Mouse (Mus musculus) T-helper 2 cell (primary cell): ENCODE data around the gene Crbn.

ENCODE experiments used
- in situ Hi-C: fragments of 300-600 bp; cut with MboI, MseI; formaldehyde crosslinking; loops from one replicate; pipeline ENCODE4 v1.15.1; 2025; ENCODE audit warnings: high pct_unique_total_duplicates

Crbn gene

GRCm38 (mm10) chr6:106765892-106766291 is 34.0 kb downstream of the Crbn start:
- in situ Hi-C loops: no loop called here

GRCm38 (mm10) chr6:106761486-106761885 is 38.4 kb downstream of the Crbn start:
- in situ Hi-C loops: no loop called here

- in situ Hi-C loops: no loop called here
Measured at GRCm38 (mm10) chr6:106760473-106761218, 39.2 kb downstream of the Crbn start.

GRCm38 (mm10) chr6:106758299-106758698 is 41.6 kb downstream of the Crbn start:
- in situ Hi-C loops: no loop called here

GRCm38 (mm10) chr6:106750291-106750690 is 49.6 kb downstream of the Crbn start:
- in situ Hi-C loops: no loop called here

- in situ Hi-C loops: no loop called here
Measured at GRCm38 (mm10) chr6:106748887-106749388, 50.9 kb downstream of the Crbn start, which contains the start of gene Il5ra. Il5ra (minus strand) TSS chr6:106749037.

- in situ Hi-C loops: no loop called here
Measured at GRCm38 (mm10) chr6:106747804-106748203, 52.1 kb downstream of the Crbn start.

- in situ Hi-C loops: no loop called here
Measured at GRCm38 (mm10) chr6:106747251-106747650, 52.6 kb downstream of the Crbn start.

- in situ Hi-C loops: no loop called here
Measured at GRCm38 (mm10) chr6:106745673-106746394, 54.0 kb downstream of the Crbn start.

GRCm38 (mm10) chr6:106743556-106744233 is 56.2 kb downstream of the Crbn start:
- in situ Hi-C loops: no loop called here

GRCm38 (mm10) chr6:106740244-106740825 is 59.5 kb downstream of the Crbn start:
- in situ Hi-C loops: no loop called here

- in situ Hi-C loops: no loop called here
Measured at GRCm38 (mm10) chr6:106738229-106738628, 61.6 kb downstream of the Crbn start.

- in situ Hi-C loops: no loop called here
Measured at GRCm38 (mm10) chr6:106732563-106732962, 67.3 kb downstream of the Crbn start.
